Mouse (Mus musculus): Measurements from ENCODE around the gene Gstt3.

GRCm38 (mm10) chr10:75785442-75785841 lies 4.2 kb upstream of the Gstt3 start:
- TF ChIP-seq GATA1 (IDR thresholded peaks at IDR 0.05; ENCODE audit: borderline replicate concordance, low read length) = no peak
- no peak for TF ChIP-seq FLI1 (IDR thresholded peaks at IDR 0.05; ENCODE audit: low read length)

Measured in megakaryocyte, embryonic 14.5 days (primary cell).